Mouse (Mus musculus): ENCODE data around the gene Ints6. TPM values are rescaled to one million over a fixed set of nuclear protein-coding genes. Genes with fewer than 3 reads are reported as not detected.
"Not testable (repeated sequence)": the region's sequence is repeated elsewhere in the genome, so short reads cannot be mapped to it uniquely, and the experiment has no call there.

Ints6 gene
- total and polyA plus RNA-seq, 2 experiments from 2014 or later: 9.1 to 20.3 TPM

GRCm38 (mm10) chr14:62651771-62652170 is 109.2 kb downstream of the Ints6 start:
- Histone ChIP-seq H3K27me3 (ENCODE audit: insufficient read depth, low read length) (no peaks in the 10 kb centered on the region), H3K4me1 (ENCODE audit: insufficient read depth) (no peaks in the 10 kb centered on the region), H3K27ac (ENCODE audit: low read depth, low read length) (no peak overlapping the region), H3K4me2 (ENCODE audit: low read depth) (no peak overlapping the region), H3K36me3 (ENCODE audit: insufficient read depth) (no peaks in the 10 kb centered on the region), H3K4me3 (ENCODE audit: low read depth, low read length) (no peak overlapping the region), H3K9me3 (ENCODE audit: low read length) (no peaks in the 10 kb centered on the region), H3K9ac (no peak overlapping the region)
- DNase-seq (no peak), ATAC-seq (no peak)
- 99% methylated on average over 3 of the region's 3 CpGs for WGBS
- TF ChIP-seq CTCF (IDR thresholded peaks at IDR 0.05; ENCODE audit: low read depth): no peak

- ATAC-seq (no peak), DNase-seq (no peak)
- H3K4me2 ChIP-seq (ENCODE audit: low read depth): no peak overlapping the region
- 68% methylated on average over 3 of the region's 3 CpGs for WGBS
- no peak for TF ChIP-seq CTCF (IDR thresholded peaks at IDR 0.05; ENCODE audit: low read depth)
- no peaks in the 10 kb centered on the region for H3K9me3 ChIP-seq (ENCODE audit: low read length)
- no peak overlapping the region for H3K9ac ChIP-seq
- H3K27me3 ChIP-seq (ENCODE audit: insufficient read depth, low read length): no peaks in the 10 kb centered on the region
- no peak overlapping the region for H3K27ac ChIP-seq (ENCODE audit: low read depth, low read length)
- H3K4me3 ChIP-seq (ENCODE audit: low read depth, low read length): no peak overlapping the region
- H3K4me1 ChIP-seq (ENCODE audit: insufficient read depth): no peaks in the 10 kb centered on the region
- no peaks in the 10 kb centered on the region for H3K36me3 ChIP-seq (ENCODE audit: insufficient read depth)
Observed at GRCm38 (mm10) chr14:62650376-62650775, 110.6 kb downstream of the Ints6 start.

- H3K4me2 ChIP-seq (ENCODE audit: low read depth): no peak overlapping the region
- no peaks in the 10 kb centered on the region for H3K27me3 ChIP-seq (ENCODE audit: insufficient read depth, low read length)
- H3K27ac ChIP-seq (ENCODE audit: low read depth, low read length): no peak overlapping the region
- DNase-seq: no peak
- no peaks in the 10 kb centered on the region for H3K4me1 ChIP-seq (ENCODE audit: insufficient read depth)
- no peak overlapping the region for H3K9ac ChIP-seq
- H3K36me3 ChIP-seq (ENCODE audit: insufficient read depth): no peaks in the 10 kb centered on the region
- no peak overlapping the region for H3K4me3 ChIP-seq (ENCODE audit: low read depth, low read length)
- H3K9me3 ChIP-seq (ENCODE audit: low read length): no peaks in the 10 kb centered on the region
- TF ChIP-seq CTCF (IDR thresholded peaks at IDR 0.05; ENCODE audit: low read depth): no peak
- ATAC-seq: no peak
- 90% methylated on average over 6 of the region's 6 CpGs for WGBS
Observed at GRCm38 (mm10) chr14:62648405-62648804, 112.6 kb downstream of the Ints6 start.

GRCm38 (mm10) chr14:62642368-62642767 is 118.6 kb downstream of the Ints6 start:
- H3K27me3 ChIP-seq (ENCODE audit: insufficient read depth, low read length); H3K36me3 ChIP-seq (ENCODE audit: insufficient read depth); ATAC-seq; H3K4me2 ChIP-seq (ENCODE audit: low read depth); H3K4me1 ChIP-seq (ENCODE audit: insufficient read depth); H3K4me3 ChIP-seq (ENCODE audit: low read depth, low read length); DNase-seq; H3K9me3 ChIP-seq (ENCODE audit: low read length); H3K9ac ChIP-seq; H3K27ac ChIP-seq (ENCODE audit: low read depth, low read length): not testable (repeated sequence)
- 80% methylated on average over 6 of the region's 7 CpGs for WGBS

- H3K27ac ChIP-seq (ENCODE audit: low read depth, low read length): no peak overlapping the region; the same call in 1 of the 2 replicates
- DNase-seq: no peak
- no peak overlapping the region for H3K4me2 ChIP-seq (ENCODE audit: low read depth)
Observed at GRCm38 (mm10) chr14:62640396-62640795, 120.6 kb downstream of the Ints6 start.

GRCm38 (mm10) chr14:62639551-62639950 is 121.4 kb downstream of the Ints6 start:
- TF ChIP-seq CTCF (IDR thresholded peaks at IDR 0.05; ENCODE audit: low read depth): no peak
- H3K27ac ChIP-seq (ENCODE audit: low read depth, low read length): no peak overlapping the region
- H3K27me3 ChIP-seq (ENCODE audit: insufficient read depth, low read length): no peaks in the 10 kb centered on the region
- no peaks in the 10 kb centered on the region for H3K36me3 ChIP-seq (ENCODE audit: insufficient read depth)
- H3K4me1 ChIP-seq (ENCODE audit: insufficient read depth): peaks cover 10% of the 10 kb centered on the region; the same call in 1 of the 2 replicates
- WGBS: 82% methylated on average over 5 of the region's 5 CpGs
- no peaks in the 10 kb centered on the region for H3K9me3 ChIP-seq (ENCODE audit: low read length)
- H3K4me3 ChIP-seq (ENCODE audit: low read depth, low read length): no peak overlapping the region
- H3K9ac ChIP-seq: no peak overlapping the region
- ATAC-seq: no peak
- DNase-seq: no peak
- H3K4me2 ChIP-seq (ENCODE audit: low read depth): no peak overlapping the region

More at GRCm38 (mm10) chr14:62640396-62640795, 120.6 kb downstream of the Ints6 start:
- no peak for ATAC-seq
- H3K9me3 ChIP-seq (ENCODE audit: low read length): no peaks in the 10 kb centered on the region
- 50% methylated on average over 4 of the region's 4 CpGs for WGBS
- no peak overlapping the region for H3K9ac ChIP-seq
- peaks cover 10% of the 10 kb centered on the region; the same call in 1 of the 2 replicates for H3K4me1 ChIP-seq (ENCODE audit: insufficient read depth)
- H3K27me3 ChIP-seq (ENCODE audit: insufficient read depth, low read length): no peaks in the 10 kb centered on the region
- no peak for TF ChIP-seq CTCF (IDR thresholded peaks at IDR 0.05; ENCODE audit: low read depth)
- no peak overlapping the region for H3K4me3 ChIP-seq (ENCODE audit: low read depth, low read length)
- no peaks in the 10 kb centered on the region for H3K36me3 ChIP-seq (ENCODE audit: insufficient read depth)

GRCm38 (mm10) chr14:62639111-62639510 is 121.9 kb downstream of the Ints6 start:
- H3K4me2 ChIP-seq (ENCODE audit: low read depth): no peak overlapping the region
- H3K9me3 ChIP-seq (ENCODE audit: low read length): no peaks in the 10 kb centered on the region
- no peaks in the 10 kb centered on the region for H3K27me3 ChIP-seq (ENCODE audit: insufficient read depth, low read length)
- WGBS: 68% methylated on average over 6 of the region's 6 CpGs
- TF ChIP-seq CTCF (IDR thresholded peaks at IDR 0.05; ENCODE audit: low read depth): peak; percentile 54
- H3K36me3 ChIP-seq (ENCODE audit: insufficient read depth): no peaks in the 10 kb centered on the region
- H3K27ac ChIP-seq (ENCODE audit: low read depth, low read length): no peak overlapping the region
- DNase-seq (no peak), ATAC-seq (no peak)
- no peak overlapping the region for H3K9ac ChIP-seq
- no peak overlapping the region for H3K4me3 ChIP-seq (ENCODE audit: low read depth, low read length)
- H3K4me1 ChIP-seq (ENCODE audit: insufficient read depth): peaks cover 10% of the 10 kb centered on the region; the same call in 1 of the 2 replicates
